Mouse (Mus musculus): ENCODE data around the gene Tcirg1. TPM values are rescaled to one million over a fixed set of nuclear protein-coding genes. Genes with fewer than 3 reads are reported as not detected.

Gene Tcirg1
- polyA plus RNA-seq, 1 experiment = 292 TPM

GRCm38 (mm10) chr19:3884325-3884990, 22.5 kb downstream of the Tcirg1 start:
- no peak overlapping the region for H3K4me3 ChIP-seq (replicated peaks; ENCODE audit: control insufficient read depth, low read depth, low read length)
- WGBS = 87% methylated on average over 6 of the region's 6 CpGs
- H3K4me1 ChIP-seq (ENCODE audit: control insufficient read depth, insufficient read depth, low read length) = peaks cover 6% of the 10 kb centered on the region
- TF ChIP-seq CTCF (IDR thresholded peaks at IDR 0.05; ENCODE audit: control insufficient read depth, insufficient read depth, low read length) = no peak
- TF ChIP-seq POLR2A (IDR thresholded peaks at IDR 0.05; ENCODE audit: borderline replicate concordance, control insufficient read depth, low read depth, low read length) = no peak
- no peak overlapping the region for H3K27ac ChIP-seq (ENCODE audit: control insufficient read depth, insufficient read depth, low read depth, low read length, poor library complexity)

GRCm38 (mm10) chr19:3882214-3882613, 24.7 kb downstream of the Tcirg1 start:
- H3K4me3 ChIP-seq (replicated peaks; ENCODE audit: control insufficient read depth, low read depth, low read length) = no peak overlapping the region
- TF ChIP-seq CTCF (IDR thresholded peaks at IDR 0.05; ENCODE audit: control insufficient read depth, insufficient read depth, low read length) (no peak), POLR2A (IDR thresholded peaks at IDR 0.05; ENCODE audit: borderline replicate concordance, control insufficient read depth, low read depth, low read length) (no peak)
- H3K27ac ChIP-seq (ENCODE audit: control insufficient read depth, insufficient read depth, low read depth, low read length, poor library complexity) = no peak overlapping the region; the same call in 1 of the 2 replicates
- peaks cover 6% of the 10 kb centered on the region for H3K4me1 ChIP-seq (ENCODE audit: control insufficient read depth, insufficient read depth, low read length)
- 26% methylated on average over 4 of the region's 4 CpGs for WGBS

- Histone ChIP-seq H3K4me1 (ENCODE audit: control insufficient read depth, insufficient read depth, low read length) (peaks cover 6% of the 10 kb centered on the region), H3K4me3 (replicated peaks; ENCODE audit: control insufficient read depth, low read depth, low read length) (peak overlapping the region; percentile 27), H3K27ac (ENCODE audit: control insufficient read depth, insufficient read depth, low read depth, low read length, poor library complexity) (peak overlapping the region; percentile 40; the same call in 1 of the 2 replicates)
- 49% methylated on average over 6 of the region's 6 CpGs for WGBS
- no peak for TF ChIP-seq POLR2A (IDR thresholded peaks at IDR 0.05; ENCODE audit: borderline replicate concordance, control insufficient read depth, low read depth, low read length)
- no peak for TF ChIP-seq CTCF (IDR thresholded peaks at IDR 0.05; ENCODE audit: control insufficient read depth, insufficient read depth, low read length)
These were observed 26.7 kb downstream of the Tcirg1 start for GRCm38 (mm10) chr19:3880054-3880848.

- 83% methylated on average over 7 of the region's 7 CpGs for WGBS
- no peaks in the 10 kb centered on the region; the same call in 1 of the 2 replicates for H3K4me1 ChIP-seq (ENCODE audit: control insufficient read depth, insufficient read depth, low read length)
- no peak overlapping the region for H3K4me3 ChIP-seq (replicated peaks; ENCODE audit: control insufficient read depth, low read depth, low read length)
- no peak overlapping the region for H3K27ac ChIP-seq (ENCODE audit: control insufficient read depth, insufficient read depth, low read depth, low read length, poor library complexity)
- no peak for TF ChIP-seq POLR2A (IDR thresholded peaks at IDR 0.05; ENCODE audit: borderline replicate concordance, control insufficient read depth, low read depth, low read length)
These were observed 31.9 kb downstream of the Tcirg1 start for GRCm38 (mm10) chr19:3875045-3875444.

- WGBS = 78% methylated on average over 4 of the region's 4 CpGs
- no peak overlapping the region for H3K27ac ChIP-seq (ENCODE audit: control insufficient read depth, insufficient read depth, low read depth, low read length, poor library complexity)
- TF ChIP-seq POLR2A (IDR thresholded peaks at IDR 0.05; ENCODE audit: borderline replicate concordance, control insufficient read depth, low read depth, low read length) (no peak), CTCF (IDR thresholded peaks at IDR 0.05; ENCODE audit: control insufficient read depth, insufficient read depth, low read length) (no peak)
- no peaks in the 10 kb centered on the region; the same call in 1 of the 2 replicates for H3K4me1 ChIP-seq (ENCODE audit: control insufficient read depth, insufficient read depth, low read length)
- no peak overlapping the region for H3K4me3 ChIP-seq (replicated peaks; ENCODE audit: control insufficient read depth, low read depth, low read length)
These were observed 34.6 kb downstream of the Tcirg1 start for GRCm38 (mm10) chr19:3872373-3872772.

- Histone ChIP-seq H3K27ac (ENCODE audit: control insufficient read depth, insufficient read depth, low read depth, low read length, poor library complexity) (no peak overlapping the region), H3K4me3 (replicated peaks; ENCODE audit: control insufficient read depth, low read depth, low read length) (no peak overlapping the region), H3K4me1 (ENCODE audit: control insufficient read depth, insufficient read depth, low read length) (no peaks in the 10 kb centered on the region; the same call in 1 of the 2 replicates)
- TF ChIP-seq CTCF (IDR thresholded peaks at IDR 0.05; ENCODE audit: control insufficient read depth, insufficient read depth, low read length) = no peak
- TF ChIP-seq POLR2A (IDR thresholded peaks at IDR 0.05; ENCODE audit: borderline replicate concordance, control insufficient read depth, low read depth, low read length) = no peak
These were observed 35.5 kb downstream of the Tcirg1 start for GRCm38 (mm10) chr19:3871468-3871867.

GRCm38 (mm10) chr19:3868290-3868689, 38.6 kb downstream of the Tcirg1 start:
- Histone ChIP-seq H3K4me3 (replicated peaks; ENCODE audit: control insufficient read depth, low read depth, low read length) (no peak overlapping the region), H3K4me1 (ENCODE audit: control insufficient read depth, insufficient read depth, low read length) (no peaks in the 10 kb centered on the region; the same call in 1 of the 2 replicates), H3K27ac (ENCODE audit: control insufficient read depth, insufficient read depth, low read depth, low read length, poor library complexity) (no peak overlapping the region)
- no peak for TF ChIP-seq POLR2A (IDR thresholded peaks at IDR 0.05; ENCODE audit: borderline replicate concordance, control insufficient read depth, low read depth, low read length)
- no peak for TF ChIP-seq CTCF (IDR thresholded peaks at IDR 0.05; ENCODE audit: control insufficient read depth, insufficient read depth, low read length)
- WGBS = 86% methylated on average over 1 of the region's 1 CpGs

- TF ChIP-seq CTCF (IDR thresholded peaks at IDR 0.05; ENCODE audit: control insufficient read depth, insufficient read depth, low read length) = no peak
- TF ChIP-seq POLR2A (IDR thresholded peaks at IDR 0.05; ENCODE audit: borderline replicate concordance, control insufficient read depth, low read depth, low read length) = no peak
- Histone ChIP-seq H3K27ac (ENCODE audit: control insufficient read depth, insufficient read depth, low read depth, low read length, poor library complexity) (no peak overlapping the region), H3K4me1 (ENCODE audit: control insufficient read depth, insufficient read depth, low read length) (no peaks in the 10 kb centered on the region; the same call in 1 of the 2 replicates), H3K4me3 (replicated peaks; ENCODE audit: control insufficient read depth, low read depth, low read length) (no peak overlapping the region)
- 76% methylated on average over 2 of the region's 2 CpGs for WGBS
These were observed 42.0 kb downstream of the Tcirg1 start for GRCm38 (mm10) chr19:3864960-3865359.

Measured in bone marrow, adult 2 months (tissue).